Mouse (Mus musculus) cerebellum, postnatal 10 days (tissue): ENCODE results near the gene Trpv2.

Source experiments
- DNase-seq, 2 experiments: peaks; one replicate each; pipeline ENCODE4 v3.0.0; 2021; ENCODE audit warnings: mixed read lengths in 2 of 2

Gene Trpv2

DNA sequence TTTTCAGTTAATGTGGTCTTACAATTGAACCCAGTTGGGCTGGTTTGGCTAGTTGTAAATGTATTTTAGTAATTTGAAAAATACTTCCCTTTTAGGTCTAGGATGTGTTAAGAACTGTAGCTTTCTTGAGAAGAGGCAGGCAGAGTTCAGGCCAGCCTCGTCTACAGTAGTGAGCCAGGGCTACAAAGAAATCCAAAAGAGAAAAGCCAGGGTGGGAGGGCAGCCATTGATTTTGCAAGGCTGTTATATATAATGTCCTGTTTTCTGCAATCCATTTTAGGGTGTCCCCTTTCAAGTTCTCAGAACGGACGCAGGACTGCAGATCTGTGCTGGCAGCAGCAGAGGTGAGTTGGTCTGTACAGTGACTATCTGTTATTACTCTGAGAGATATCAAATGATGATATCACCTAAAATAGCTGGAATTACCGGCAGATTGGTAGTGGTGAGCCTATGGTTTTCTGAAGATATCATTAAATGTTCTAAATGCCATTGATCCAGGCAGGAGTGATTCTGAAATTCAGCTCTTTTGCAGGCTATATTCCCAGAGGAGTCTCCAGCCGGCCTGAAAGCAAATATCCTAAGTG is 29.9 kb downstream of the Trpv2 start:
- DNase-seq, result no peak

- DNase-seq, result no peak
Observed at GRCm38 (mm10) chr11:62604886-62605618, 30.8 kb downstream of the Trpv2 start.

GRCm38 (mm10) chr11:62605619-62606298 is 31.5 kb downstream of the Trpv2 start:
- DNase-seq, result peak in 1 of 2 experiments; percentile 29

GRCm38 (mm10) chr11:62606299-62607169 is 32.2 kb downstream of the Trpv2 start:
- DNase-seq, result peak; percentile 39 to 52

- DNase-seq, result no peak
Observed at GRCm38 (mm10) chr11:62607170-62607951, 33.1 kb downstream of the Trpv2 start.

- DNase-seq, result no peak
Observed at GRCm38 (mm10) chr11:62607952-62608201, 33.6 kb downstream of the Trpv2 start.

GRCm38 (mm10) chr11:62608826-62609675 is 34.8 kb downstream of the Trpv2 start:
- DNase-seq, result no peak

GRCm38 (mm10) chr11:62610304-62610703 is 36.0 kb downstream of the Trpv2 start:
- no peak for DNase-seq

DNA sequence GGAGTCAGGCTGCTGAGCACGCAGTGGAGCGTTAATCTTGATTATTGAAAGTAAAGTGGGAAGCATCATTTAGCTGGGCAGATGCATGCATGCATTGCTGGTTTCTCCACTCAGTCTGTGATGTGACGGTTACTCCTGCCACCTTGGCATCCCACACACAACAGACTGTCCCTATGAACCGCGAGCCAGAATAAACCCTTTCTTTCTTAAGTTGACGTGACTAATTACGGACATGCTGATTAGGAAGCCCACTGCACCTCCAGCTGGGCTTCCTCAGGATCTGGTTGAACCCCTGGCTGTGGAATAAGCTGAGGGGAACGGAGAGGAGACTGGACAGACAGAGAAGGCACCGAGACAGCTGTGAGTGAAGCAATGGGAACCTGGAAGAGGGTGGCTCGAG is 38.3 kb downstream of the Trpv2 start:
- peak; percentile 30 to 34 for DNase-seq

GRCm38 (mm10) chr11:62613657-62614365 is 39.5 kb downstream of the Trpv2 start:
- DNase-seq, result peak; percentile 98 to 99

DNA sequence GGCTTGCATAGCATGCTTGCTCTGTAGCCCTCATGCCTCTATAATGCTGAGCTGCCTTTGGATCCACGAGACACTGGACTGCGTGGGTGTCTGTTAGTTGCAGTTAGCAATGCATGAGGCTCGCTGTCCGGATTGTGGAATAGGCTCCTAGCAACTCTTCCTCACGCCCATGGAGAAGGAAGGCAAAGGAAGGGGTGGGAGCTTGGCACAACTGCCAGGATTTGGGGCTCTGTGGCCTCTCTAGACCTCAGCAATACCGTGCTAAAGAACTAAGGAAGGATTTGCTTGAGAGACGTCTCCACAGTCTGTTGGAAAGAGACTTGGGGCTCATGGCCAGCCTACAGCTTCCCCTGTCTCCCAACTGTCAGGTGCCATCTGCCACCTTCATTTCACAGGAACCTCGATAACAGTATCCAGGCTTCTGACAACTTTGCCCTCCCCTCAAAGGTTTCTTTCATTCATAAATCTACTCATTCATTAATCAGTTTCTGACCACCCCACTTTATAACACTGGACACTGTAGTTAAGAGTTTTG is 40.7 kb downstream of the Trpv2 start:
- DNase-seq, result peak; percentile 66 to 71

- peak in 1 of 2 experiments; percentile 21 for DNase-seq
Observed at GRCm38 (mm10) chr11:62615456-62615855, 41.2 kb downstream of the Trpv2 start.

- no peak for DNase-seq
Observed at GRCm38 (mm10) chr11:62621079-62621478, 46.8 kb downstream of the Trpv2 start.

- DNase-seq, result no peak
Observed at GRCm38 (mm10) chr11:62621586-62622283, 47.4 kb downstream of the Trpv2 start.

GRCm38 (mm10) chr11:62622850-62623249 is 48.6 kb downstream of the Trpv2 start:
- no peak for DNase-seq

- DNase-seq, result peak; percentile 61 to 63
Observed at GRCm38 (mm10) chr11:62624341-62625291, 50.3 kb downstream of the Trpv2 start.

GRCm38 (mm10) chr11:62629352-62630224 is 55.3 kb downstream of the Trpv2 start:
- no peak for DNase-seq
